Mouse (Mus musculus): ENCODE measurements around the gene Nkx1-2. TPM values are rescaled to one million over a fixed set of nuclear protein-coding genes. Genes with fewer than 3 reads are reported as not detected.

Nkx1-2 gene
- polyA plus RNA-seq, 1 experiment: not detected

DNA sequence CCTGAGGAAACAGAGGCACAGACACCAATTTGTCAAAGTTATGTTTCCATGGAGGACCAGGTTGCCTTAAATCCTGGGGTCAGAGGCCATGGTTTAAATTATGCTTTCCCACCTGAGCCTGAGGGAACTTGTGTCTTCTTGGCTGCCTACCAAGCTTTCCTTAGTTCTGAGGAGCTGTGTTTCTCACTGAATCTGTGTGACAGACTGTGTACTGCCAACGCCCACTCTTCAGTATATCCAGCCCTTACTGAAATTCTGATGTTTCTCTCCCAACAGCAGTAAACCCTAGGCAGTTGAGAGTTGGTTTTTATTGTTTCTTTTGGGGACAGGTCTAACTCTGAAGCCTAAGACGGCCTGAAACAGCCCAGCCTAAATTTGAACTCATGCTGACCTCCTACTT, 5.7 kb downstream of the Nkx1-2 start:
- no peak overlapping the region for H3K4me2 ChIP-seq (ENCODE audit: low read depth)
- TF ChIP-seq REST (IDR thresholded peaks at IDR 0.05; ENCODE audit: insufficient read depth, insufficient read length) (no peak), USF1 (IDR thresholded peaks at IDR 0.05; ENCODE audit: low read depth) (no peak), MYOD1 (IDR thresholded peaks at IDR 0.05; ENCODE audit: control insufficient read depth in 1 of 3, insufficient read length in 2 of 3, low read depth in 2 of 3) (no peak), SRF (IDR thresholded peaks at IDR 0.05; ENCODE audit: control insufficient read depth, insufficient read length, low read depth) (no peak), POLR2AphosphoS2 (IDR thresholded peaks at IDR 0.05; ENCODE audit: insufficient read length, low read depth) (no peak), TCF3 (IDR thresholded peaks at IDR 0.05; ENCODE audit: insufficient read length, low read depth) (no peak), E2F4 (IDR thresholded peaks at IDR 0.05; ENCODE audit: insufficient read depth) (no peak)
- peaks cover 44% of the 10 kb centered on the region for H3K27me3 ChIP-seq (ENCODE audit: control insufficient read depth, insufficient read depth, insufficient read length)
- no peaks in the 10 kb centered on the region for H3K79me2 ChIP-seq (ENCODE audit: control insufficient read depth, insufficient read depth)
- H3K36me3 ChIP-seq (ENCODE audit: control insufficient read depth, insufficient read depth): no peaks in the 10 kb centered on the region
- H3ac ChIP-seq (ENCODE audit: control insufficient read depth, insufficient read length): no peak overlapping the region
- H3K4me3 ChIP-seq: no peak overlapping the region

DNA sequence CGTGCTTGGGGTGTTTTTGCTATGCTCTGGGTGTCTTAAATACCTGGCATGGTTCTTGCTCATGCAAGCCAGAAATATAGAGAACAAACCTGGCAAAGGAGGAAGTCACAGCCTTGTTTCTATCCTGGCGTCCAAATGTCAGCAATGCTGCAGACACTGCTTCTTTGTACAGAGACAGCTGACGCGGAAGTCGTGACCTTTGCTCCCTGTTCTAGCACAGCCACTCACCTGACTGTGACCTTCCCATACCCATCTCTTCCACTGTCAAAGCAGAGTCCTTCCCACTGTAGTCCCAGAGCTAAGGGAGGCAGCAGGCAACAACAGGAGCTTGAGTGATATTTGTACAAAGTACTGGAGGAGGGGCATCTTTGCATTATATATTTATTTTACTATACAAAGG, 9.8 kb downstream of the Nkx1-2 start:
- Histone ChIP-seq H3K27me3 (ENCODE audit: control insufficient read depth, insufficient read depth, insufficient read length) (peaks cover 18% of the 10 kb centered on the region), H3K79me2 (ENCODE audit: control insufficient read depth, insufficient read depth) (no peaks in the 10 kb centered on the region), H3K4me3 (no peak overlapping the region), H3K36me3 (ENCODE audit: control insufficient read depth, insufficient read depth) (no peaks in the 10 kb centered on the region), H3K4me2 (ENCODE audit: low read depth) (no peak overlapping the region), H3ac (ENCODE audit: control insufficient read depth, insufficient read length) (no peak overlapping the region)
- no peak for TF ChIP-seq SRF (IDR thresholded peaks at IDR 0.05; ENCODE audit: control insufficient read depth, insufficient read length, low read depth)
- no peak for TF ChIP-seq MAX (IDR thresholded peaks at IDR 0.05; ENCODE audit: low read depth)
- TF ChIP-seq CEBPB (IDR thresholded peaks at IDR 0.05; ENCODE audit: insufficient read depth, poor library complexity, severe bottlenecking): no peak
- no peak for TF ChIP-seq REST (IDR thresholded peaks at IDR 0.05; ENCODE audit: insufficient read depth, insufficient read length)
- no peak for TF ChIP-seq POLR2AphosphoS2 (IDR thresholded peaks at IDR 0.05; ENCODE audit: insufficient read length, low read depth)
- TF ChIP-seq TCF12 (IDR thresholded peaks at IDR 0.05; ENCODE audit: insufficient read depth, poor library complexity, severe bottlenecking): no peak
- no peak for TF ChIP-seq MYOD1 (IDR thresholded peaks at IDR 0.05; ENCODE audit: control insufficient read depth in 1 of 3, insufficient read length in 2 of 3, low read depth in 2 of 3)

DNA sequence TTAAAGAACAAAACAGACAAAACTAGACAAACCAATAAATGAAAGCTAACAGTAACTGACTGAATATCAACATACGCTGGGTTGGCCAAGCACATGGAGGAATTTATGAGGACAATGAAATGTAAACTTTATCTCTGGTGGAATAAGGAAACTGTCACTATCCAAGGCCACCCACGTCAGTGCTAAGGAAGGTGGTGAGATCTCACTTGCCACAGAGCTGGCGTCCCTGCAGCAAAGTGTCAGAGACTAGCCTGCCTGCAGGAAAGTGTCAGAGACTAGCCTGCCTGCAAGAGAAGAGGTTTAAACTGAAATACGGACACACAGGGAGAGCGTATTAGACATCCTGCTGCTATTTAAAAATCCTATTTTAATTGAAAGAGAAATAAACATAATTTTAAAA, 12.3 kb downstream of the Nkx1-2 start:
- Histone ChIP-seq H3K4me2 (ENCODE audit: low read depth) (no peak overlapping the region), H3ac (ENCODE audit: control insufficient read depth, insufficient read length) (no peak overlapping the region), H3K36me3 (ENCODE audit: control insufficient read depth, insufficient read depth) (no peaks in the 10 kb centered on the region), H3K27me3 (ENCODE audit: control insufficient read depth, insufficient read depth, insufficient read length) (peaks cover 36% of the 10 kb centered on the region), H3K79me2 (ENCODE audit: control insufficient read depth, insufficient read depth) (no peaks in the 10 kb centered on the region), H3K4me3 (no peak overlapping the region)
- TF ChIP-seq POLR2AphosphoS2 (IDR thresholded peaks at IDR 0.05; ENCODE audit: insufficient read length, low read depth): no peak
- no peak for TF ChIP-seq TCF3 (IDR thresholded peaks at IDR 0.05; ENCODE audit: insufficient read length, low read depth)
- TF ChIP-seq MYOG (IDR thresholded peaks at IDR 0.05; ENCODE audit: control insufficient read depth in 1 of 3, insufficient read depth in 1 of 3, insufficient read length in 2 of 3, low read depth in 2 of 3): no peak
- TF ChIP-seq POLR2A (IDR thresholded peaks at IDR 0.05; ENCODE audit: insufficient read length, low read depth): no peak
- no peak for TF ChIP-seq SRF (IDR thresholded peaks at IDR 0.05; ENCODE audit: control insufficient read depth, insufficient read length, low read depth)
- TF ChIP-seq CEBPB (IDR thresholded peaks at IDR 0.05; ENCODE audit: insufficient read depth, poor library complexity, severe bottlenecking): no peak
- no peak for TF ChIP-seq E2F4 (IDR thresholded peaks at IDR 0.05; ENCODE audit: insufficient read depth)
- no peak for TF ChIP-seq MAX (IDR thresholded peaks at IDR 0.05; ENCODE audit: low read depth)
- no peak for TF ChIP-seq USF1 (IDR thresholded peaks at IDR 0.05; ENCODE audit: low read depth)
- no peak for TF ChIP-seq MYOD1 (IDR thresholded peaks at IDR 0.05; ENCODE audit: control insufficient read depth in 1 of 3, insufficient read length in 2 of 3, low read depth in 2 of 3)
- no peak for TF ChIP-seq TCF12 (IDR thresholded peaks at IDR 0.05; ENCODE audit: insufficient read depth, poor library complexity, severe bottlenecking)
- TF ChIP-seq REST (IDR thresholded peaks at IDR 0.05; ENCODE audit: insufficient read depth, insufficient read length): no peak

DNA sequence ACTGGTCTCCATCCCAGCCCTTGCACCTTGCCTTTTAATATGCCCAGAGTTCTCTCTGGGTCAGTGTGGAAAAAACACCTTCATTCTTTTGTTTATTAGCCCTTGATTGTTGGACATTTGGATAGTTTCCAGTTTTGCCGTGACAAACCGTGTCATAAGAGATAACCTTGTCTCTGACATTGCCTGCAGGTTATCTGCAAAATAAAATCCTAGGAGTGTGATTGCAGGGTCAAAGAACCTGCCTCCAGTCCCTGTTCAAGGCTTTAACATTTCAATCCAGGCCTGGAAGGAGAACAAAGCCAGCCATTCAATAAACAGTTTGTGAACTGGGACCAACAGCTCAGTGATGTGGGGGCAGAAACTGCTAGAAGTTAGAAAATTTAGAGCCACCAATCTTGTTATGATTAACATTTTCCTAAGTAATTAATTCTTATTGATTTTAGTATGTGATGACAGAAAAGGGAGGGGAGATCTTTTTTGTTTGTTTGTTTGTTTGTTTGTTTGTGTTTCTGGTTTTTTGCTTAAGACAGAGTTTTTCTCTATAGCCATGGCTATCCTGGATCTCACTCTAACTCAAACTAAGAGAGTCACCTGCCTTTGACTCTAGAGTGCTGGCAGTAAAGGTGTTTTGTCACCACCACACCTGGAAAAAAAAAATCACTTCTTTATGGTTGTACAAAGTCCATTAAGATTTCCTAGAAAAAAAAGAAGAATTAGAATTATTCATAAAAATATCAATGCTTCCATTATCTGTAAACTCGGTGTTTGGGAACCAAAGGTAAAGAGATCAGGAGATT, 13.5 kb downstream of the Nkx1-2 start:
- Histone ChIP-seq H3ac (ENCODE audit: control insufficient read depth, insufficient read length) (no peak overlapping the region), H3K4me2 (ENCODE audit: low read depth) (no peak overlapping the region), H3K79me2 (ENCODE audit: control insufficient read depth, insufficient read depth) (no peaks in the 10 kb centered on the region), H3K27me3 (ENCODE audit: control insufficient read depth, insufficient read depth, insufficient read length) (peaks cover 39% of the 10 kb centered on the region), H3K36me3 (ENCODE audit: control insufficient read depth, insufficient read depth) (no peaks in the 10 kb centered on the region), H3K4me3 (no peak overlapping the region)
- TF ChIP-seq TCF12 (IDR thresholded peaks at IDR 0.05; ENCODE audit: insufficient read depth, poor library complexity, severe bottlenecking) (no peak), TCF3 (IDR thresholded peaks at IDR 0.05; ENCODE audit: insufficient read length, low read depth) (no peak), REST (IDR thresholded peaks at IDR 0.05; ENCODE audit: insufficient read depth, insufficient read length) (no peak), E2F4 (IDR thresholded peaks at IDR 0.05; ENCODE audit: insufficient read depth) (no peak), POLR2A (IDR thresholded peaks at IDR 0.05; ENCODE audit: insufficient read length, low read depth) (no peak), MYOG (IDR thresholded peaks at IDR 0.05; ENCODE audit: control insufficient read depth in 1 of 3, insufficient read depth in 1 of 3, insufficient read length in 2 of 3, low read depth in 2 of 3) (no peak), POLR2AphosphoS2 (IDR thresholded peaks at IDR 0.05; ENCODE audit: insufficient read length, low read depth) (no peak), MYOD1 (IDR thresholded peaks at IDR 0.05; ENCODE audit: control insufficient read depth in 1 of 3, insufficient read length in 2 of 3, low read depth in 2 of 3) (no peak), SRF (IDR thresholded peaks at IDR 0.05; ENCODE audit: control insufficient read depth, insufficient read length, low read depth) (no peak), CEBPB (IDR thresholded peaks at IDR 0.05; ENCODE audit: insufficient read depth, poor library complexity, severe bottlenecking) (no peak), USF1 (IDR thresholded peaks at IDR 0.05; ENCODE audit: low read depth) (no peak)
